Mouse (Mus musculus) megakaryocyte-erythroid progenitor cell, adult 5-6 weeks (primary cell): ENCODE data around the gene Olfr996. TPM values are rescaled to one million over a fixed set of nuclear protein-coding genes. Genes with fewer than 3 reads are reported as not detected.
"Not testable (repeated sequence)": the region's sequence is repeated elsewhere in the genome, so short reads cannot be mapped to it uniquely, and the experiment has no call there.

ENCODE experiments used
- ATAC-seq: replicated peaks from 2 replicates; pipeline ENCODE4 v1.8.0; 2016; ENCODE audit warnings: mild to moderate bottlenecking, inconsistent platforms; ENCODE audit not compliant: severe bottlenecking, poor library complexity, low FRiP score, low TSS enrichment
- total RNA-seq, 2 experiments: library from RNA; stranded (forward) in 1 of 2; stranded (reverse) in 1 of 2; fragments of 200-1000, 215-1000 nt in 1 of 2; fragments of >200 nt in 1 of 2; fragmentation: Nextera tagmentation in 1 of 2; gene quantifications; 2 replicates each; pipeline ENCODE4 v1.2.3; 2014 to 2017

Olfr996 gene
- total RNA-seq (2014; fragmentation: Nextera tagmentation) (not detected in 2 replicates), total RNA-seq (2017) (not detected in 2 replicates)

DNA sequence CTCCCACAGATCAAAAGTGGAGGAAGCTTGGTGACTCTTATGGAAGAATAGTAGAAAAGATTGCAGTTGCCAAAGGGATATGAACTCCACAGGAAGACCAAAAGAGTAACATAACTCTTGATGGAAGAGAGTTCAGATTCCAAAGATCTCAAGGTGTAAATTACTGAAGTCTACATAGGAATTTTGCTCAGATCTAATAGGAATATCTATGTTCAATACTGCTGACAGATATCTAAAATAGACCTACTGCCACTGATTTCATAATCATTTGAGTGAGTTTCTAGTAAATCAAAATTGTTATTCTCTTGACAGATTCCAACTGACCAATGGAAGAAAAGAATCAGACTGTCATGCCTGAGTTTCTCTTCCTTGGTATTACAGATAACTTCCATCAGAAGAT is at the start of gene Olfr996:
Olfr996 (plus strand) TSS at position 301 of the 400 bp plus-strand sequence.
- ATAC-seq: no peak

DNA sequence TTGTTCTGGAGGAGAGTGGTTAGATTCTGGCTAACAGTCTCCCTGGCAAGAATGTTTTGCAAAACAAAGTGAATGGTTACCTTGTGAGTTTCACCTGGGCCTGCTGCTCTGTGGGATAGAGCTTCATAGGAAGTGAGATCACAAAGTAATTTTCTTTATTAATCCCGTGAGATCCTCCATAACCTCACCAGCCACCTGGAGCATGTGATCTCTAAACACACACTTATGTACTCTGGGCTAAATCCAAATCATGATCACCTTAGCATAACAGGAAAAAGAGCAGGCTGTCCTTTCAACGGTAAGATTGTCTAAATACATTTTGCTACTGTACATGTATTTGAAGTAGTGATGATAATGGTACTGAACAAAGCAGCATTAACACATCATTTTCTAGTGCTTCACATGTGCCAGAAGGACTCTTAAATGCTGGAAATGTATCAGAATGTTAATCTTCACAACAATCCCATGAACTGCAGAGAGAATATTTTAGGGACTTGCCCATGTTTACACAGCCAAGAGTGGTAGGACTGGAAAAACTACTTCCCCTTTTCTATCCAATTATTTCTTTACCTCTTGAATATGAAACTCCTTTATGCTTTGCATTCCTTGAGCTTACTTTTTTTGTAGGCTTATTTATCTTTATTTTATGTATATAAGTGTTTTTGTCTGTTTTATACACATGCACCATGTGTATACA is 46.8 kb upstream of the Olfr996 start:
- no peak for ATAC-seq

DNA sequence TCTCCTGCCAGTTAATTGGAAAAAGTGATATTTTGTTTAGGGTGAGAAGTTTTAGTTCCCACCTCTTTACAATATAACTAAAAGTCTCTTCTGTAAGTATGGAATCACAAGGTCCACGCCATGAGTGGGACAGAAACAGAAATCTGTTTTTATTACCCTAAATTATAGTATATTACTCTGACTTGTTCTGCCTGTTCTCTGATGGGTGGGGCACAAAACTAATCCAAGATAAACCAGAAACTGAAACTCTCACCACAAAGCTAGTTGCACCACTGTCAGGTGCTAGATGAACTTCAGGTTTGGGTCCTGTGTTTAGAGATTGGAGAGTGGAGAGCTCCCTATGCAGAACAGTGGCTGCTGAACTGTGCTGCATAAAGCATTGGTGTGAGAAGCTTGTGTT is 45.1 kb upstream of the Olfr996 start:
- no peak for ATAC-seq

DNA sequence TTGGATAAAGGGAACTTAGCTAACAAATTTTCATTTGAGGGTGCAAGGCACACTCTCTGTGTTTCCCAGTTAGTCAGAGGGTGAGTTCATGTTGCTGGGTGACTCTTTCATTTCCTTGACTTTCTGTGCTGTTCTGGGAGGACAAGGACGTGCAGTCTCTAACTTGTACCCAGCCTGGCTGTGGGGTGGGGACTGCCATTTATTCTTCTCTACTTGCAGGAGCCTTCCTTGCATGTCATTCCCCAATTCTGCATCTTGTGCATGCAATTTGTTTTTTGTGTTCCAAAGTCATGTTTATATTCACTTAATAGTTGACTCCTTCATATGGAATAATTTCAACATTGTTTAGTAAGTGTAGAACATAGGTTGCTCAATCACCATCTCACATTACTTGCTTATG is 24.2 kb upstream of the Olfr996 start:
- no peak for ATAC-seq

DNA sequence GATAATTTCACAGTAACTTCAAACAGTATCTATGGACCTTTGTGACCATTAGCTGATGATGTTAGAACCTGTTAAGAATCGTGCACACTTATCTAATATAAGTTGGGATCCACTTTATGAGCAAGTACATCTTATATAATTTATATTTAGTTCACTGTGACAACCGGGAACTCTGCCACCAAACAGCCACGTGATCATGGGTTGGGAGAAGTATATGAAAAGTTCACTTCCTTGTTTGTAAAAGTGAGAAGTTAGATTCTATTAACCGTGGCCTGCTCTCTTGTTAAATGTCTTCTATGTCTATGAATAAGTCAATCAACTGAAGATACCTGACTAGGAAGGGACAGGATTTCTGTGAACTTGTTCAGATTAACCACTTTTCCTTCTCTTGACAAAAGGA is 18.8 kb upstream of the Olfr996 start:
- ATAC-seq: no peak

DNA sequence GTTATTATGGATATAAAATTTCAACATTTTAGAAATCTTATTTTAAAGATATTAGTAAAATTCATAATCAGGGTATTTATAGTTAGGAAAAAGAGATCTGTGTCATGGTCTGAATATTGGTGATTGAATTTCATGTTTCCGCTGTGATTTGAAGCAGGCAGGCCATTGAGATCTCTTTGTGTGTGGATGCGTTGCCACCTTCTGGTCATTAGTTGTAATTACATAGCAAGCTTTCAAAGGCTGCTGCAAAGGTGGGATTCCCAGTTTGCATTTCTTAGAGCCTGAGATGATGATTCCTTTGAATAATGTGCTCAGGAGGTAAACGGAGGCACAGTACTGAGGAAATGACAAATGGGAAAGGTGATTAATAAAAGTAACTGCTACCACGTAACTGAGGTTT is 17.8 kb upstream of the Olfr996 start:
- peak; percentile 70 for ATAC-seq

DNA sequence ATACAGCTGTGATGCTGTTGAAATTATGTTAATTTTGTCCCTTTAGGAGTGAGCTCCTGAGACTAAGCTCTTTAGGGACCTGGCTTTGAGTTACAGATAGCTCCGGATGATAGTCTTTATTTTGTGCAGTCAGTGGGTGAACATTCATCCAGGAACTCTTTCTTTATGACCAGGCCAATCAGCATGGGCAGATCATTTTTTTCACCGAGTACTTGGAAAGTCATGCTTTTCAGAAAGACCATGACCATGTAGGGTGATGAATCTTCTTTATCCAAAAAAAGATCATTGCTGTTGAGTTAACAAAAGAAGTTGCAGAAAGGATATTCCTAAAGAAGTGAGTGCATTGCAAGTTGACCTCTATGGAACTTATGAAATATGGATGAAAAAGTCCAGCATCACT is 9.6 kb downstream of the Olfr996 start, which contains the start of gene Olfr998:
Olfr998 (plus strand) TSS at position 301 of the 400 bp plus-strand sequence.
- ATAC-seq: not testable (repeated sequence)

DNA sequence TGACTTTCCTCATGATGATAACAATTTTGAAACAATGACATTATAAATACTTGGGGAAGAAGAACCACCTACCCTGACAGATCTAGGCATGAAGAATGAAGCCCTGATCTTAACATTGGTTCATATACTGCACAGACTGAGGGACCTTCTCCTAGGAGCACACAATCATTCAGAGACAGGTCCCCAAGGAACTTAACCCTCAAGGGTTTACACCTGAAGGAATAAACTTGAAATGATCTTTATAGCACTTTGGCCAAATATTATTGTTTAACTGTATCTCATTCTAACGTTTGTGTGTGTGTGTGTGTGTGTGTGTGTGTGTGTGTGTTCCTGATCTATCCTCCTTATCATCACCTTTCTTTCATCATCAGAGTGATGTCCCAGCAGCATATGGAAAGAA is 32.8 kb downstream of the Olfr996 start, which contains the start of gene Olfr1000:
Olfr1000 (minus strand) TSS at position 101 of the 400 bp plus-strand sequence.
- ATAC-seq: no peak

Other genes with a start within 250 kb of the Olfr996 start
- gene Olfr987, start 239.9 kb upstream of the Olfr996 start, total RNA-seq (2014; fragmentation: Nextera tagmentation): not detected in 2 replicates
- not detected in 2 replicates for gene Olfr987, start 239.9 kb upstream of the Olfr996 start, total RNA-seq (2017)
- gene Olfr988, start 216.0 kb upstream of the Olfr996 start, total RNA-seq (2014; fragmentation: Nextera tagmentation): not detected in 2 replicates
- gene Olfr988, start 216.0 kb upstream of the Olfr996 start, total RNA-seq (2017): not detected in 2 replicates
- gene Olfr992, start 169.7 kb upstream of the Olfr996 start, total RNA-seq (2014; fragmentation: Nextera tagmentation): not detected in 2 replicates
- gene Olfr992, start 169.7 kb upstream of the Olfr996 start, total RNA-seq (2017): not detected in 2 replicates
- gene Olfr993, start 164.3 kb upstream of the Olfr996 start, total RNA-seq (2014; fragmentation: Nextera tagmentation): not detected in 2 replicates
- gene Olfr993, start 164.3 kb upstream of the Olfr996 start, total RNA-seq (2017): not detected in 2 replicates
- not detected in 2 replicates for gene Olfr994, start 142.8 kb upstream of the Olfr996 start, total RNA-seq (2014; fragmentation: Nextera tagmentation)
- not detected in 2 replicates for gene Olfr994, start 142.8 kb upstream of the Olfr996 start, total RNA-seq (2017)
- not detected in 2 replicates for gene Olfr995, start 135.6 kb upstream of the Olfr996 start, total RNA-seq (2014; fragmentation: Nextera tagmentation)
- gene Olfr995, start 135.6 kb upstream of the Olfr996 start, total RNA-seq (2017): not detected in 2 replicates
- gene 4833423E24Rik, start 60.2 kb upstream of the Olfr996 start, total RNA-seq (2014; fragmentation: Nextera tagmentation): not detected in 2 replicates
- gene 4833423E24Rik, start 60.2 kb upstream of the Olfr996 start, total RNA-seq (2017): not detected in 2 replicates
- gene Olfr998, start 9.7 kb downstream of the Olfr996 start, total RNA-seq (2014; fragmentation: Nextera tagmentation): not detected in 2 replicates
- gene Olfr998, start 9.7 kb downstream of the Olfr996 start, total RNA-seq (2017): not detected in 2 replicates
- not detected in 2 replicates for gene Olfr1000, start 32.7 kb downstream of the Olfr996 start, total RNA-seq (2014; fragmentation: Nextera tagmentation)
- gene Olfr1000, start 32.7 kb downstream of the Olfr996 start, total RNA-seq (2017): not detected in 2 replicates
- not detected in 2 replicates for gene Olfr1002, start 71.5 kb downstream of the Olfr996 start, total RNA-seq (2014; fragmentation: Nextera tagmentation)
- gene Olfr1002, start 71.5 kb downstream of the Olfr996 start, total RNA-seq (2017): not detected in 2 replicates
- not detected in 2 replicates for gene Olfr154, start 85.2 kb downstream of the Olfr996 start, total RNA-seq (2014; fragmentation: Nextera tagmentation)
- not detected in 2 replicates for gene Olfr154, start 85.2 kb downstream of the Olfr996 start, total RNA-seq (2017)
- gene Olfr1006, start 99.6 kb downstream of the Olfr996 start, total RNA-seq (2014; fragmentation: Nextera tagmentation): not detected in 2 replicates
- gene Olfr1006, start 99.6 kb downstream of the Olfr996 start, total RNA-seq (2017): not detected in 2 replicates
- gene Olfr1008, start 110.2 kb downstream of the Olfr996 start, total RNA-seq (2014; fragmentation: Nextera tagmentation): not detected in 2 replicates
- not detected in 2 replicates for gene Olfr1008, start 110.2 kb downstream of the Olfr996 start, total RNA-seq (2017)
- gene Olfr1009, start 136.2 kb downstream of the Olfr996 start, total RNA-seq (2014; fragmentation: Nextera tagmentation): not detected in 2 replicates
- gene Olfr1009, start 136.2 kb downstream of the Olfr996 start, total RNA-seq (2017): not detected in 2 replicates
- not detected in 2 replicates for gene Olfr1012, start 183.6 kb downstream of the Olfr996 start, total RNA-seq (2014; fragmentation: Nextera tagmentation)
- gene Olfr1012, start 183.6 kb downstream of the Olfr996 start, total RNA-seq (2017): not detected in 2 replicates
- not detected in 2 replicates for gene Olfr1013, start 187.9 kb downstream of the Olfr996 start, total RNA-seq (2014; fragmentation: Nextera tagmentation)
- not detected in 2 replicates for gene Olfr1013, start 187.9 kb downstream of the Olfr996 start, total RNA-seq (2017)
- not detected in 2 replicates for gene Olfr1014, start 193.5 kb downstream of the Olfr996 start, total RNA-seq (2014; fragmentation: Nextera tagmentation)
- gene Olfr1014, start 193.5 kb downstream of the Olfr996 start, total RNA-seq (2017): not detected in 2 replicates
- gene Olfr1015, start 202.8 kb downstream of the Olfr996 start, total RNA-seq (2014; fragmentation: Nextera tagmentation): not detected in 2 replicates
- not detected in 2 replicates for gene Olfr1015, start 202.8 kb downstream of the Olfr996 start, total RNA-seq (2017)
- not detected in 2 replicates for gene Olfr1016, start 223.3 kb downstream of the Olfr996 start, total RNA-seq (2014; fragmentation: Nextera tagmentation)
- not detected in 2 replicates for gene Olfr1016, start 223.3 kb downstream of the Olfr996 start, total RNA-seq (2017)
- gene Olfr1018, start 239.3 kb downstream of the Olfr996 start, total RNA-seq (2014; fragmentation: Nextera tagmentation): not detected in 2 replicates
- not detected in 2 replicates for gene Olfr1018, start 239.3 kb downstream of the Olfr996 start, total RNA-seq (2017)